8 mouse cellular contexts compared by ENCODE assay signal in genomic region chr2:11501301-11502254, GRCm38 (mm10). TPM values are rescaled to one million over a fixed set of nuclear protein-coding genes. Genes with fewer than 3 reads are reported as not detected.
DNase-seq lines count a peak whose midpoint lies in the region; ATAC-seq and TF ChIP-seq lines count a peak whose summit lies in the region.

No protein-coding gene starts in this region.

- peak overlapping the region; percentile 61 to 72 (median 68) for H3K4me3 ChIP-seq in CH12.LX (replicated peaks in 1 of 3; ENCODE audit: low read depth in 2 of 3, low read length in 2 of 3, poor library complexity in 1 of 3)
- H3K4me3 ChIP-seq in forebrain, embryonic 12.5 days (replicated peaks), result peak overlapping the region; percentile 68
- H3K4me3 ChIP-seq in heart, postnatal 0 days (ENCODE audit: low read depth, low read length), result peak overlapping the region; percentile 59
- peak overlapping the region; percentile 39 to 54 for H3K4me3 ChIP-seq in liver, embryonic 14.5 days (ENCODE audit: insufficient read depth in 1 of 2, low read depth in 2 of 2, low read length in 2 of 2)
- H3K4me3 ChIP-seq in stomach, embryonic 15.5 days (replicated peaks), result peak overlapping the region; percentile 69

- TF ChIP-seq EP300 in CH12.LX (IDR thresholded peaks at IDR 0.05; ENCODE audit: low read length), result no peak
- 0 out of 2 replicates have a peak, but pooled peaks have one; percentile 45 for TF ChIP-seq EP300 in heart, postnatal 0 days (IDR thresholded peaks at IDR 0.05; ENCODE audit: low read depth)
- TF ChIP-seq EP300 in liver, embryonic 14.5 days (IDR thresholded peaks at IDR 0.05; ENCODE audit: low read depth), result no peak

- peaks cover 17 to 44% of the 10 kb centered on the region in 2 experiments for H3K4me1 ChIP-seq in CH12.LX (ENCODE audit: control insufficient read depth in 1 of 2, insufficient read depth in 2 of 2)
- peaks cover 31% of the 10 kb centered on the region for H3K4me1 ChIP-seq in forebrain, embryonic 12.5 days
- peaks cover 14% of the 10 kb centered on the region; the same call in 1 of the 2 replicates for H3K4me1 ChIP-seq in heart, postnatal 0 days (ENCODE audit: control insufficient read depth, insufficient read depth)
- peaks cover 0 to 4% of the 10 kb centered on the region in 2 experiments; a peak in 1 of 4 replicates for H3K4me1 ChIP-seq in liver, embryonic 14.5 days (replicated peaks; ENCODE audit: control insufficient read depth in 2 of 2, insufficient read depth in 2 of 2, low read length in 1 of 2)
- H3K4me1 ChIP-seq in stomach, embryonic 15.5 days, result peaks cover 22% of the 10 kb centered on the region

- dilution Hi-C loops in CH12.LX (cut with MboI; ENCODE audit: extremely low pct_ligation_motif_present, extremely low pct_unique_long_range_greater_than_20kb, low sequenced_read_pairs), result no loop called here

- in situ Hi-C loops in CH12.LX (cut with MboI; ENCODE audit: low pct_ligation_motif_present, low pct_unique_long_range_greater_than_20kb, low sequenced_read_pairs), result loop anchor here (5.0 kb wide), 1 partner anchor 169 kb away; no protein-coding TSS in a partner anchor

- peak overlapping the region; percentile 85 for H3K4me2 ChIP-seq in CH12.LX (ENCODE audit: insufficient read depth, low read depth, poor library complexity, severe bottlenecking)
- peak overlapping the region; percentile 86 for H3K4me2 ChIP-seq in forebrain, embryonic 12.5 days
- H3K4me2 ChIP-seq in heart, postnatal 0 days (ENCODE audit: low read depth, low read length), result peak overlapping the region; percentile 80
- H3K4me2 ChIP-seq in liver, embryonic 14.5 days (ENCODE audit: low read depth), result peak overlapping the region; percentile 73
- peak overlapping the region; percentile 92 for H3K4me2 ChIP-seq in stomach, embryonic 15.5 days

- peak; percentile 41 to 99; a peak in 3 of 4 replicates for TF ChIP-seq CTCF in CH12.LX (conservative IDR thresholded peaks at IDR 0.05 in 1 of 2, IDR thresholded peaks at IDR 0.05 in 1 of 2; ENCODE audit: low read depth in 2 of 2, low read length in 2 of 2)
- TF ChIP-seq CTCF in heart, postnatal 0 days (IDR thresholded peaks at IDR 0.05; ENCODE audit: low read depth), result peak; percentile 86
- peak; percentile 84 for TF ChIP-seq CTCF in liver, embryonic 14.5 days (IDR thresholded peaks at IDR 0.05; ENCODE audit: low read depth)

- peak; percentile 93 for TF ChIP-seq RAD21 in CH12.LX (IDR thresholded peaks at IDR 0.05; ENCODE audit: low read depth, low read length)

- H3K9me3 ChIP-seq in CH12.LX (replicated peaks; ENCODE audit: low read length), result no peaks in the 10 kb centered on the region
- H3K9me3 ChIP-seq in forebrain, embryonic 12.5 days, result no peaks in the 10 kb centered on the region
- no peaks in the 10 kb centered on the region for H3K9me3 ChIP-seq in heart, postnatal 0 days (replicated peaks; ENCODE audit: control insufficient read depth, low read length)
- H3K9me3 ChIP-seq in liver, embryonic 14.5 days (ENCODE audit: control insufficient read depth, low read length), result no peaks in the 10 kb centered on the region
- H3K9me3 ChIP-seq in stomach, embryonic 15.5 days, result no peaks in the 10 kb centered on the region

- peak; percentile 81 for DNase-seq in CH12.LX (ENCODE audit: extremely low read depth)
- DNase-seq in c-Kit-positive CD71-positive TER-119-positive erythroid progenitor cells, embryonic 14.5 days (ENCODE audit: low spot score), result peak; percentile 45
- DNase-seq in heart, postnatal 0 days (ENCODE audit: low spot score), result peak; percentile 88
- peak; percentile 93 to 95 for DNase-seq in kidney, postnatal 36 days
- DNase-seq in liver, embryonic 14.5 days (ENCODE audit: low read depth in 3 of 3, low spot score in 3 of 3), result peak; percentile 38 to 47 (median 43)
- DNase-seq in neural tube, embryonic 10.5 days (ENCODE audit: extremely low spot score, low spot score), result peak; percentile 93

- peak; percentile 91 for ATAC-seq in forebrain, embryonic 12.5 days (ENCODE audit: low FRiP score)
- peak; percentile 89 for ATAC-seq in heart, postnatal 0 days (ENCODE audit: insufficient read depth, low read depth)
- peak; percentile 77 for ATAC-seq in liver, embryonic 14.5 days (ENCODE audit: insufficient read depth)
- peak; percentile 73 for ATAC-seq in stomach, embryonic 15.5 days (ENCODE audit: insufficient read depth, low FRiP score, low read depth)

- H3K27me3 ChIP-seq in CH12.LX (replicated peaks), result no peaks in the 10 kb centered on the region
- peaks cover 23% of the 10 kb centered on the region for H3K27me3 ChIP-seq in forebrain, embryonic 12.5 days
- H3K27me3 ChIP-seq in heart, postnatal 0 days (ENCODE audit: control insufficient read depth, insufficient read depth, low read length), result no peaks in the 10 kb centered on the region
- peaks cover 34% of the 10 kb centered on the region for H3K27me3 ChIP-seq in liver, embryonic 14.5 days (ENCODE audit: control insufficient read depth, insufficient read depth, low read length)
- no peaks in the 10 kb centered on the region for H3K27me3 ChIP-seq in stomach, embryonic 15.5 days (replicated peaks)

- H3K27ac ChIP-seq in CH12.LX (ENCODE audit: insufficient read depth, low read depth), result no peak overlapping the region
- peak overlapping the region; percentile 92 for H3K27ac ChIP-seq in forebrain, embryonic 12.5 days
- H3K27ac ChIP-seq in heart, postnatal 0 days (ENCODE audit: low read depth), result peak overlapping the region; percentile 83
- H3K27ac ChIP-seq in liver, embryonic 14.5 days, result no peak overlapping the region
- peak overlapping the region; percentile 93 for H3K27ac ChIP-seq in stomach, embryonic 15.5 days

- peaks cover 4 to 43% of the 10 kb centered on the region in 2 experiments for H3K36me3 ChIP-seq in CH12.LX (replicated peaks in 1 of 2; ENCODE audit: control insufficient read depth in 1 of 2, insufficient read depth in 1 of 2, low read length in 1 of 2)
- peaks cover 8% of the 10 kb centered on the region for H3K36me3 ChIP-seq in forebrain, embryonic 12.5 days (replicated peaks)
- peaks cover 5% of the 10 kb centered on the region; the same call in 1 of the 2 replicates for H3K36me3 ChIP-seq in heart, postnatal 0 days (replicated peaks; ENCODE audit: control insufficient read depth, insufficient read depth, low read length)
- no peaks in the 10 kb centered on the region for H3K36me3 ChIP-seq in liver, embryonic 14.5 days (replicated peaks; ENCODE audit: control insufficient read depth, insufficient read depth, low read depth)
- H3K36me3 ChIP-seq in stomach, embryonic 15.5 days, result no peaks in the 10 kb centered on the region

- no peaks in the 10 kb centered on the region; the same call in 1 of the 2 replicates for H3K79me2 ChIP-seq in CH12.LX (replicated peaks; ENCODE audit: control insufficient read depth, extremely low read depth, insufficient read depth, poor library complexity, severe bottlenecking)

- TF ChIP-seq POLR2A in CH12.LX (IDR thresholded peaks at IDR 0.05; ENCODE audit: low read depth, low read length), result peak; percentile 78

- WGBS in forebrain, embryonic 12.5 days, result under 1% methylated on average over 75 of the region's 76 CpGs
- under 1% methylated on average over 76 of the region's 76 CpGs for WGBS in heart, postnatal 0 days
- under 1% methylated on average over 76 of the region's 76 CpGs for WGBS in liver, embryonic 14.5 days (ENCODE audit: insufficient replicate concordance)
- under 1% methylated on average over 76 of the region's 76 CpGs for WGBS in stomach, embryonic 15.5 days

- H3K9ac ChIP-seq in CH12.LX (ENCODE audit: insufficient read depth, low read depth), result peak overlapping the region; percentile 65
- H3K9ac ChIP-seq in forebrain, embryonic 12.5 days, result peak overlapping the region; percentile 75
- peak overlapping the region; percentile 49 for H3K9ac ChIP-seq in heart, postnatal 0 days (replicated peaks; ENCODE audit: low read depth, low read length)
- H3K9ac ChIP-seq in liver, embryonic 14.5 days (replicated peaks), result peak overlapping the region; percentile 43
- H3K9ac ChIP-seq in stomach, embryonic 15.5 days, result peak overlapping the region; percentile 50; the same call in 1 of the 2 replicates

TF ChIP-seq in CH12.LX, 34 proteins besides CTCF, POLR2A, EP300 and RAD21 (continues in another document):
- peak; percentile 53 for TF ChIP-seq ELF1 (IDR thresholded peaks at IDR 0.05; ENCODE audit: low read depth, low read length)
- no peak for TF ChIP-seq ZMIZ1 (IDR thresholded peaks at IDR 0.05; ENCODE audit: low read depth, low read length)
- no peak for TF ChIP-seq ETS1 (conservative IDR thresholded peaks at IDR 0.05; ENCODE audit: low read depth, low read length)
- no peak for TF ChIP-seq JUN (IDR thresholded peaks at IDR 0.05; ENCODE audit: insufficient read depth, low read depth, low read length)
- no peak for TF ChIP-seq GABPA (IDR thresholded peaks at IDR 0.05; ENCODE audit: insufficient replicate concordance, low read depth, low read length)
- TF ChIP-seq MAX (IDR thresholded peaks at IDR 0.05; ENCODE audit: low read length), result peak; percentile 90
- TF ChIP-seq POLR2AphosphoS2 (IDR thresholded peaks at IDR 0.05; ENCODE audit: low read depth, low read length), result no peak
- TF ChIP-seq TCF12 (IDR thresholded peaks at IDR 0.05; ENCODE audit: low read depth, low read length), result peak; percentile 63; the same call in 1 of the 2 replicates
- TF ChIP-seq CHD1 (IDR thresholded peaks at IDR 0.05; ENCODE audit: low read depth, low read length), result no peak
- TF ChIP-seq JUND (conservative IDR thresholded peaks at IDR 0.05; ENCODE audit: low read depth, low read length), result 0 out of 2 replicates have a peak, but pooled peaks have one; percentile 13
- TF ChIP-seq TBP (conservative IDR thresholded peaks at IDR 0.05; ENCODE audit: low read depth, low read length), result peak; percentile 50; the same call in 1 of the 2 replicates
- TF ChIP-seq HCFC1 (IDR thresholded peaks at IDR 0.05; ENCODE audit: low read depth, low read length), result no peak; the same call in 1 of the 2 replicates
- no peak; the same call in 1 of the 2 replicates for TF ChIP-seq IRF4 (IDR thresholded peaks at IDR 0.05; ENCODE audit: low read depth, low read length)
- TF ChIP-seq ZKSCAN1 (IDR thresholded peaks at IDR 0.05; ENCODE audit: borderline replicate concordance, low read depth, low read length), result no peak
- 0 out of 2 replicates have a peak, but pooled peaks have one; percentile 39 for TF ChIP-seq MEF2A (IDR thresholded peaks at IDR 0.05; ENCODE audit: borderline replicate concordance, low read depth, low read length)

RNA-seq across cellular contexts. Expression of gene Pfkfb3, which starts 52.3 kb away (rescaled TPM):
- total RNA-seq in CH12.LX (2012; rRNA removed) (6.5 and 7.6 TPM in 2 replicates), CH12.LX (2014; rRNA removed) (4.9 and 6.7 TPM in 2 replicates)
- 17.2 and 18.3 TPM in 2 replicates for polyA plus RNA-seq in CH12.LX (2012; ENCODE audit: insufficient read length, low read depth)
- polyA plus RNA-seq in forebrain, embryonic 12.5 days (2016; fragmentation: Nextera tagmentation; extraction: Ambion mirVana), result 19.6 and 20.8 TPM in 2 replicates
- total RNA-seq in heart, postnatal 0 days (2014; rRNA removed; ENCODE audit: low replicate concordance), result 2.4 and 6.8 TPM in 2 replicates
- polyA plus RNA-seq in heart, postnatal 0 days (2015; fragmentation: Nextera tagmentation; extraction: Ambion mirVana), result 3.2 and 3.5 TPM in 2 replicates
- polyA plus RNA-seq in liver, embryonic 14.5 days (2012; rRNA removed), result 4.6 and 5.2 TPM in 2 replicates
- polyA plus RNA-seq in liver, embryonic 14.5 days (2014; fragmentation: Nextera tagmentation; extraction: Ambion mirVana), result 2.6 and 3.5 TPM in 2 replicates
- 17.1 and 19.7 TPM in 2 replicates for polyA plus RNA-seq in stomach, embryonic 15.5 days (2015; fragmentation: Nextera tagmentation; extraction: Ambion mirVana)

Comparison
In these comparisons a context has a peak if more than half of its experiments do, and no peak if none do; other contexts are left out.
1. DNase-seq: peak in every context shown above with its lines; median percentile 94 in kidney, postnatal 36 days; 93 in neural tube, embryonic 10.5 days; 88 in heart, postnatal 0 days; 81 in CH12.LX; 45 in c-Kit-positive CD71-positive TER-119-positive erythroid progenitor cells, embryonic 14.5 days; 43 in liver, embryonic 14.5 days.
2. H3K27ac ChIP-seq: peak in forebrain, embryonic 12.5 days (single experiment), heart, postnatal 0 days (single experiment) and stomach, embryonic 15.5 days (single experiment); none in CH12.LX (single experiment) and liver, embryonic 14.5 days (single experiment).
3. Peak in every context shown above with its lines, with median percentiles within 50 percentile points of each other: H3K4me2 ChIP-seq, H3K4me3 ChIP-seq, H3K9ac ChIP-seq, CTCF ChIP-seq and ATAC-seq.